Mouse (Mus musculus) heart, adult 18-20 months (tissue): ENCODE data around the gene Tenm2. TPM values are rescaled to one million over a fixed set of nuclear protein-coding genes. Genes with fewer than 3 reads are reported as not detected.

ENCODE experiments used
- DNase-seq, 2 experiments: peaks; one replicate each; pipeline ENCODE4 v3.0.0; 2021 to 2022; ENCODE audit warnings: mixed read lengths in 1 of 2
- total RNA-seq, 2 experiments: library from RNA; stranded (reverse); gene quantifications; 2 replicates each; pipeline ENCODE4 v1.2.3; 2021

Tenm2 gene
- total RNA-seq, 2 experiments from 2014 or later = 0.17 to 0.21 TPM

GRCm38 (mm10) chr11:37107069-37107468, 128.7 kb downstream of the Tenm2 start:
- no peak for DNase-seq

GRCm38 (mm10) chr11:37079403-37079802, 156.4 kb downstream of the Tenm2 start:
- DNase-seq = no peak

DNA sequence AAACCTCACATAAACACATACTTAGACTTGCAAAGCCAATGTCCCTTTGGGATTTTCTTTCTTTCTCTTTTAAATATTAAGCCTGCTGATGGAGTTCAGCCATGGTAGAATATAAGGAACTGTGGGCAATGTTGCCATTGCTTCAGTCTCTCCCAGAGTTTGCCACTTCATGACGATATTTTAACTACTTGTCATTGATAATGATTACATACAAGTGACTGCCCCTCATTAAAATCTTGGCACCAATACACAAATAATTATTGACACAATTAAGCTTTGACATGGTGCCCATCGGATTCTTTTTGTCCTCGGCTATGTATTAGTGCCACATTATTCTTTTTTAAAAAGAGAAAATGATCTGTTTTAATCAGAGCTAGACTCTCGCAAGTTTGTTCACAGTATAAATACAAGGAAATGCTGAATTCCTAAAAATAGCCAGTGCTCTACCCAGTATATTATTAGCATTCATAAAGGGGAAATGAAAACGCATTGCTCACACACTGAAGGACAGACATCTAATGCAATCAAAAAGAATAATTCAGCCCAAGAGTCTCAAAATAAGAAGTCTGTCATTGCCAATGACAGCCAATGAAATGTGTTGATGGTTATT, 158.7 kb downstream of the Tenm2 start:
- DNase-seq = no peak

- DNase-seq = no peak
Measured at GRCm38 (mm10) chr11:37075349-37075748, 160.4 kb downstream of the Tenm2 start.

DNA sequence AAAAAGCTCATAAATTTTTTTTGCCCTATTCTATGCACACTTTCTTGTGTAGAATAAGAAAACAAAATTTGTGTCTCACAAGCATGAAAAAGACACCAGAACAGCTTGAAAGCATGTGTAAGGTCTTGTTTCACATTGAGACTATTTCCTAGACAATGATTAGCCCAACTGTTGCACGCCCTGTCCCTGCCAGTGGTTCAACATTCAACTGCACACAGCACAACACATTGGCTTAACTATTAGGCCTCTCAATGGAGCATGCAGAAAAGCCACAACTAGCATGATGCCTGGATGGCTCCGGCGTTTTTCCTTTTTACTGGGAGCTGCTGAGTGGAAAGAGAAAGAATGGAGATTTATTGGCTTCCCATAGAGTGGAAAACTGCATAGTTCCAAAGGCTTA, 170.3 kb downstream of the Tenm2 start:
- DNase-seq = no peak

GRCm38 (mm10) chr11:37046671-37047070, 189.1 kb downstream of the Tenm2 start:
- DNase-seq = peak in 1 of 2 experiments; percentile 45

DNA sequence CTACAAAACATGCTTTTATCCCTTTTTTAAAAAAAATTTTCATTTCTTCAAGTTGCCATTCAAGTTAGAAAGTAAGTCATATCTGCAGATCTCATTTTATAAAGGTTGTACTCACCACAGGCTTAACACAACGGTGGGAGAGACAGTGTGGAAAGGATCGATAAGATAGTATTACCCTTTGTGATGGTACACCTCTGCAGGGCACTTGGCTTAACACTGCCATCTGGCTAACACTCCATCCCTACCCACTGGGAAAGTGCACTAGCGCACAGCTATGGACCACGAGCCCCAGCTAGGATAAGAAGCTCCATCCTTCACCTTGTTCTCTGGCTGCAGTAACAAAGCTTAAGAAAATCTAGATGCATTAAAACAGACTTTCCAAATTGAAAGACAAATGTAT, 194.5 kb downstream of the Tenm2 start:
- DNase-seq = no peak

- no peak for DNase-seq
Measured at GRCm38 (mm10) chr11:37039283-37039682, 196.5 kb downstream of the Tenm2 start.

GRCm38 (mm10) chr11:37031305-37032055, 204.3 kb downstream of the Tenm2 start:
- DNase-seq = no peak

DNA sequence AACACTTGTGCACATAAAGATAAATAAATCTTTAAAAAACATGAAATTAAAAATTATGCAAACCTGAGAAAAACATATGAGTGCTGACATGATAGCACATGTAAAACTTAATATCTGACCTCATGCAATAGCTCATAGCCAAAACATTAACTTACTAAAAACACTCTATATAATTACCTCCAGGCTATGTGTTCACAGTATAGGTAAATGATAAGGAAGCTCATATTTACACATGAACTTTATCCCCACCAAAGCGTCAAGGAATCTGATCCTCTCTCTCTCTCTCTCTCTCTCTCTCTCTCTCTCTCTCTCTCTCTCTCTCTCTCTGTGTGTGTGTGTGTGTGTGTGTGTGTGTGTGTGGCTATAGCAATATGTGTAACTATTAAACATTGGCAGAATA, 223.9 kb downstream of the Tenm2 start:
- no peak for DNase-seq

GRCm38 (mm10) chr11:37009243-37009642, 226.5 kb downstream of the Tenm2 start:
- DNase-seq = no peak

DNA sequence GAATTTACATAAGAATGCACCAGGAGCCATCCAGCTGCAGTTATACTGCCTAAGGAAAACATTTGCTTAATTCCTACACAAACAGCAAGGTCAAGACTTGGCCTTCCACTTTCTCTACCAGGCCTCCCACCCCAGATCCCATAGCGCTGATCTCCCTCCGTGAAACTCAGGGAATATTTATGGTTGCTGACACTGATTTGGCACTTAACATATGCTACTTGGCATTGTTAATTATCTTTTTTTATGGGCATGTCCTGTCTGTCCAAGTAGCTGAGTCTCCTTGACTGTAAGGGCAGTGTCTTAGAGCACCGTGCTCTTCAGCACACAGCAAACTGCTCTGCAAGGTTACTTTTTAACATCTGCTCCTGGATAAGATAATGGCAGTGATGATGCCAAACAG, 238.1 kb downstream of the Tenm2 start:
- no peak for DNase-seq

DNA sequence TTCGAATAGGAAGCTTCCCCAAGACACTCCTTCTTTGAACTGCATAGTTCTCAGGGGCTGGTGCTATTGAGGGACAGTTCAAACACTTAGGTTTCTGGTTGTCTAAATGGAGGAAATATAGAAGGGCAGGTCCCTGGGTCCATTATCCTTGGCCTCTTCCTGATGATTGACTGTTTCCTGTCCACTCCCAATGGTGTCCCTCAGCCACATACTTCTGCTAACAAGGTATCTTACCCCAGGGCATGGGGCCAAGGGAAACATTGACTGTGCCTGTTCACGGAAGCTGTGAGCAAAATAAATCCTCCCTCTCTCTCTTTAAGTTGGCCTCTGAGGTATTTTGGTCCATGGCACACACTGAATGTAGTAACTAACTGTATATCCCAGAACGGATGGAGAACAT, 244.9 kb downstream of the Tenm2 start:
- DNase-seq = peak; percentile 2 to 9

DNA sequence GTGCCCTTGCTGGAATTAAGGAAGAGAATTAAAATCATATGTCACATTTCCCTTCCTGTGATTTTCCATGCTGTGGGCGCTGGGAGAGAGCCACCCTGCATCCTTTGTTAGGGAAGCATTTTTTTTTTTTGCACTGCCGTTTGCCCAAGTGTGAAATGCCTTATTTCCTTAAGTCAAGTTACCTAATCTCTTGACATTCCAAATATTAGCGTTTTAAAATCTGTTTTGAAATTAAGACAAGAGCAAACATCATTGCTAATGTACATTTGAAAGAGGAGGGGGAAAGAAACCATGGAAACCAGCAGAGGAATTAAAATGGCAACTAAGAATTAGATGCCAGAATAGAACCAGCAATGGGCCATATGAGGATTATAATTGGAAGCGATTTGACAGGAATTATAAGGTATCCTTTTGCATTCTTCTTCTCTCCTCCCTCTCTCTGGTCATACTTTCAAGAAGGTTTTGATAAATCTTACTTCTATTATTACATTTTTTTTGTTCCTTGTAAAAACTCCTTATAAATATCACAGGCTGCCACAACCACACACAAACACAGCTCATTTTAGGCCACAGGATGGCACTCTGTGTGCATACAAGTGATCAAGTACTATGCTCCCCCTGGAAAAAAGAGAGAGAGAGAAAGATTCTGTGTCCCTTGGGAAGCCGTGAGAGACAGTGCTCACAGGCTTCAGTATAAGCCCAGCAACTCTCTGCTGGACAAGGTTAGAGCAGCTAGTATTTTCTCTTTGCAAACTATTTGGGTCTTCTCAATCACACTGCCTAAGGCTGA, 246.8 kb downstream of the Tenm2 start:
- no peak for DNase-seq

DNA sequence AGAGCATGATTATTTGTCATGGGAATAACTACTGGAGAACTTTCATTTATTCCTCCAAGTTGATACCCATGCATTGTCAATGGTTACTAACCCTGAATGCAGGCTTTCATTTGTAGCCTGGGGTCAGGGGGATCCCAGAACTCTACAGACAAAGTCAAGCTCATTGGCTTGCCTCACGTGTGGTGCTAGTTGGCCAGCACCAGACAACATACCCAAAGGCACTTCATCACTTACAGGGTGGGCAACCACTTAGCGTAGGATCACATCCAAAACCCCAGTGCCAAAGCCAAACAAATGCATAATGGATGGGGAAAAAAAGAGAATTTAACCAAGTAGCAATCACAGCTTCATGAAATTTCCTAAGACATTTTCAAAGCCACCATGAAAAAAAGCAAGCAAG, 261.6 kb downstream of the Tenm2 start:
- no peak for DNase-seq

GRCm38 (mm10) chr11:36958102-36958501, 277.7 kb downstream of the Tenm2 start:
- DNase-seq = no peak

- no peak for DNase-seq
Measured at GRCm38 (mm10) chr11:36941429-36941828, 294.3 kb downstream of the Tenm2 start.

DNA sequence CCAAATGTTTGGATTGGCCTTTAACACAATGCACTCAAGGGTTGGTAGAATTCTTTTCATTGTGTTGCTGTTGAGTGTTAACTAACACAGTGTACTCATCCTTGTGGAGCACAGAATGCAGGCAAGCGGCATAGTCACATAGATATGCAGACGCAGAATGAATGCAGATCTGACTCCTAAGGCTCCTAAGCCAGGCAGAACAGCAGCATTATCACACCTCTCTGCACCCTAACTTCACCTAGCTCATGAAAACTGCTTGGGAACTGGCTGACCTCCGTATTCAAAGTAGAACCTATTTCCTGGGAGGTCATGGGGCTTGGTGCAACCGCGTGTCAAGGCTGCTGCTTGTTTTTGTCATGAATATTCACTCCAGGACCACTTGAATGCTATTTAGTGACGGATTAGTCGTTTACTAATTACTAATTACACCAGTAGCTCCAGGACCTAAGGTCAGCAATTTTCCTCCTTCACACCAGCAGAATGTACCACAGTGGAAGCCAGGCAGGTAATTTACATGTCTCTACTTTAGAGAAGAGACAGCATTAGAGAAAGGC, 295.1 kb downstream of the Tenm2 start:
- DNase-seq = no peak

DNA sequence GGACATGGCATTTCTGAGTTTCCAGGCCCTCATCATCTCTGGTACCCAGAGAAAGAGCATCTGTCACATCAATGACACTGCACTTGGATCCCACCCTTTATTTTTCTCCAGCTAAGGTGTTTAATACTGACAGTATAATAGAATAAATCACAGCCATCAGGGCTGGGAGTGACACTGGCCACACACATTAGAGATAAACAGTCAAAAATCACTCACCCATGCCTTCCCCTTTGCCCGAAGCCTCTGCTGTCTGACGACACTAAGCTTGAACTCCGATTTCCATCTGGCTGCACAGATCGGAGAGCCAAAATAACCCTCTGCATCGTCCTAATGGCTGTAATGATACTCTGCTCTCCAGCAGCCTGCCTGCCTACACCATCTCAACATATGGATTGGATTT, 305.9 kb downstream of the Tenm2 start:
- DNase-seq = no peak

DNA sequence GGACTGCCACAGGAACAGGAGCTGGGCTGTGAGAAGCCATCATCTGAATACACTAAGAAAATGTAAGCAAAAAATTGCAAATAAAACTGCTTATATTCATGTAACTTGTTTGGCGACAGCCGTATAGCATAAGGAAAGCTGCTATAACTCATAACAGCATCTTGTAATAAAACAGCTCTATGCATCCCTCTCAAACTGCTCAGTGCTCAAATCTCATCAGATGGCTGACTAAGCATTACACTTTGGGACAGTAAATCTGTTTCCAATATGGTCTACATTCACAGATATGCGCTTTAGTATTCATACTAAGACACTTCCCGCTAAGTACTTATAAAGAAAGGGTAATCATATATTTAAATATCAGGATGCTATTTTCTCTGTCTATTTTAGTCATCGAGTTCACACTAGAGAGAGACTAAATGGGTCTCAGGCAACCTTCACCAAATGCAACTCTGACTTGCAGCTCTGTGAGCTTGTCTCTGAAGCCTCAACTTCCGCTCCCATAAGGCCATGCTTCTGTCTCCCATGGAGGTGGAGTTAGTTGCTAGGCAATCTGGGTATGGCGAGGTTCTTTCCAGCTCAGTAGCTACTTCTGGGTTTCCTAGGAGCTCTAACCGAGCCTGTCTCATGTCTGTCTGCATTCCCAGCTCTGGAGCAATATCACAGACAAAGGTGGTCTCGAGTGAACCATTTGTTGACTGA, 308.9 kb downstream of the Tenm2 start:
- no peak for DNase-seq

DNA sequence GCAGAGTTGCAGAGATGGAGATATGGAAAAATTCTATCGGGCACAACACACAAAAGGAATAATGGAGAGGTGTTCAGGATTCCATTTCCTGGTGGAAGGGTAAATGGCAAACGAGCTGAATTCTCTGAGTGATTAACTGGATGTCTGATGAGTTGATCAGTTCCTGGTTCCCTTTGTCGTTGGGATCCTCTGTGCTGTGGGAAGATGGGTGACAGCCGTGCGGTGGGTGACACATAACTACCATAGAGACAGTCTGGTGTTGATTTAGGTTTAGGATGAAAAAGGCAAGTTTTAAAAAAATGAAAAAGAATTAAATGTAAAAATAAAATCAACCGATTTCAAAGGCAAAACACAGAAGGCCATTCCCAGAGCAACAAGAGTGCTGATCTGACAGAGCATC, 316.5 kb downstream of the Tenm2 start:
- no peak for DNase-seq

DNA sequence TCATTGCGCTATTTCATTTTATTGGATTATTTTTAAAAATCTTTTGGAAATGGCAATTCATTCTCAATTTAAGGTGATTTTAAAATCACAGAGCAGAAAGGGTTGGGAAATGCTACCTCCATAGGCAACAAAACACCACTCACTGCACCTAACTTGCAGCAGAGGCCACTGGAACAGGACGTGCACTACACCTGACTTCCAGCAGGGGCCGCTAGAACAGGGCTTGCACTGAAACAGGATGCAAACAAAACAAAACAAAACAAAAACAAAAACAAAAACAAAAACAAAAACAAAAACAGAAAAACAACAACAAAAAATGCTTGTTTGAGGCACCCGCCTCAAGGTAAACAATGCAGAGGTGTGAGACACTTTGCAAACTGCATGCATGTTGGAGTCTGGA, 324.4 kb downstream of the Tenm2 start:
- peak in 1 of 2 experiments; percentile 4 for DNase-seq
